Mouse (Mus musculus) limb, embryonic 13.5 days (tissue): ENCODE data around the gene Lyrm2. TPM values are rescaled to one million over a fixed set of nuclear protein-coding genes. Genes with fewer than 3 reads are reported as not detected.

Source experiments
- ATAC-seq: fragments of 200-750 bp; cut with Nextera tagmentation; 2 replicates; pipeline ENCODE4 v1.8.0; 2017; ENCODE audit warnings: low read depth, moderate number of reproducible peaks, moderate TSS enrichment; ENCODE audit not compliant: low FRiP score
- H3K27ac ChIP-seq: fragments of 300-500 bp; sonication (generic); 2 replicates; pipeline ENCODE4 v1.5.1; 2015; ENCODE audit warnings: inconsistent platforms, mild to moderate bottlenecking, moderate library complexity
- H3K27me3 ChIP-seq: fragments of 300-500 bp; sonication (generic); 2 replicates; pipeline ENCODE4 v1.6.1; 2015; ENCODE audit warnings: mild to moderate bottlenecking, inconsistent platforms
- H3K36me3 ChIP-seq: fragments of 300-500 bp; sonication (generic); 2 replicates; pipeline ENCODE4 v1.6.1; 2015; ENCODE audit warnings: inconsistent platforms, mild to moderate bottlenecking, moderate library complexity
- H3K4me1 ChIP-seq: fragments of 300-500 bp; sonication (generic); 2 replicates; pipeline ENCODE4 v1.6.1; 2015; ENCODE audit warnings: inconsistent platforms
- H3K4me2 ChIP-seq: fragments of 300-500 bp; sonication (generic); replicated peaks from 2 replicates; pipeline ENCODE4 v1.6.1; 2015; ENCODE audit warnings: inconsistent platforms, mild to moderate bottlenecking, moderate library complexity
- H3K4me3 ChIP-seq: fragments of 300-500 bp; sonication (generic); 2 replicates; pipeline ENCODE4 v1.5.1; 2015; ENCODE audit warnings: moderate library complexity, mild to moderate bottlenecking, inconsistent platforms
- H3K9ac ChIP-seq: fragments of 300-500 bp; sonication (generic); 2 replicates; pipeline ENCODE4 v1.6.1; 2015; ENCODE audit warnings: mild to moderate bottlenecking, inconsistent platforms
- H3K9me3 ChIP-seq: fragments of 300-500 bp; sonication (generic); 2 replicates; pipeline ENCODE4 v1.6.1; 2016; ENCODE audit warnings: inconsistent platforms
- WGBS: fragments of 180-500 bp; shearing (Covaris S2); methylation state at CpG from one replicate; pipeline ENCODE4 v1.1.7; 2015; 5-methylcytosine and 5-hydroxymethylcytosine counted together
- polyA plus RNA-seq: library from polyadenylated mRNA; unstranded; fragments of >200 nt; fragmentation: Nextera tagmentation; extraction: Ambion mirVana; gene quantifications from 2 replicates; pipeline ENCODE4 v1.2.1, GENCODE M21; 2015

Gene Lyrm2
- polyA plus RNA-seq, result 135 and 142 TPM in 2 replicates

DNA sequence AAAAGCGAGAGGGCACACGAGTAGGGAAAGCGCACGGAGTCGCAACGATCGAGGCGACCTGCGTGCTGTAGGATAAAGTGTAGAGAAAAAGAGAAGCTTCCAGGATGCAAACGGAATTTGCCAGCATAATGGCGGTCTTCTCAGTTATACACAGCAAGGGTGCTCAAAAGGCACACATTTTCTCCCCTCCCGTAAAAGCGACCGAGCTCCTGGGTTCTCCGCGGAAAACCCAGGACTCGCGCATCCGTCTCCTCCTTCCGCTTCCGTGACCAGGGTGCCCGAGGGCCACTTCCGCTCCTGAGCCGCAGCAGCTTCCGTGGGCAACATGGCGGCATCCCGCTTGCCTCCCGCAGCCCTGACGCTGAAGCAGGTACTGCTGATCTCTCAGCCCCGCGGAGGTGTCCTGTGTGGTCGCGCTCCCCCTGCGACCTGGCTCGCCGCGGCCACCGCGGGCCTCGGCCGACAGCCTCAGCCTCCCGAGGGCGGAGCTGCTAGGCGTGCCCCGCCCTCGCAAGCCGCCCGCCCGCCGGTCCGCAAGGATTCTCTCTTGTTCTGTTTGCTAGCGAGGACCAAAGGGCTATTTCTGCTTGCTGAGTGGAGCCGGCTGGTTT lies at the start of gene Lyrm2:
Gene Lyrm2 (plus strand): TSS at position 288 of the 611 bp plus-strand sequence.
- no peaks in the 10 kb centered on the region for H3K27me3 ChIP-seq

DNA sequence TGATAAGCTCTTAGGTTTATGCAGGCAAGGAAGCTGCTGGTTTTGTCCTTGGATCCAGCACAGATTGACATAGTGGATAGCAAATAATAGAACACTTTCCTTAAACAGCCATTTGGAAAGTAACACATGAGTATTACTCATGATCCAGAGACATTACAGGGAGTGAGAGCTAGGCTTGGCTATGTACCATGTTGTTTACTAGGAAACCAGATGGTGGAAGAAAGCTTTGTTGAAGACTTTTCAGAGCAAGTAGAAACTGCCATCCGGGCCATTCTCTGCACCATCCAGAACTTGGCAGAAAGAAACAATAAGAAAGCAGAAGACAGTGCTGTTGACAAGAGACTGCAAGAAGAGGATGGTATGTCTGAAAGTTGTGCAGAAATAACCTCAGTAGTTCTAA lies 49.3 kb upstream of the Lyrm2 start:
- Histone ChIP-seq H3K27me3 (no peaks in the 10 kb centered on the region), H3K9ac (no peak overlapping the region), H3K36me3 (peaks cover 92% of the 10 kb centered on the region), H3K27ac (no peak overlapping the region), H3K9me3 (no peaks in the 10 kb centered on the region), H3K4me1 (no peaks in the 10 kb centered on the region), H3K4me2 (no peak overlapping the region), H3K4me3 (no peak overlapping the region)
- WGBS, result 97% methylated on average over 1 of the region's 1 CpGs
- no peak for ATAC-seq

More for the DNA sequence above, at the start of gene Lyrm2:
- Histone ChIP-seq H3K36me3 (peaks cover 15% of the 10 kb centered on the region), H3K4me3 (peak within 1 kb of the TSS; percentile 79), H3K27ac (peak within 1 kb of the TSS; percentile 99), H3K9me3 (no peaks in the 10 kb centered on the region), H3K4me2 (peak within 1 kb of the TSS; percentile 71), H3K4me1 (peaks cover 8% of the 10 kb centered on the region), H3K9ac (peak within 1 kb of the TSS; percentile 90)
- peak; percentile 92 for ATAC-seq
- 1% methylated on average over 53 of the region's 53 CpGs for WGBS

DNA sequence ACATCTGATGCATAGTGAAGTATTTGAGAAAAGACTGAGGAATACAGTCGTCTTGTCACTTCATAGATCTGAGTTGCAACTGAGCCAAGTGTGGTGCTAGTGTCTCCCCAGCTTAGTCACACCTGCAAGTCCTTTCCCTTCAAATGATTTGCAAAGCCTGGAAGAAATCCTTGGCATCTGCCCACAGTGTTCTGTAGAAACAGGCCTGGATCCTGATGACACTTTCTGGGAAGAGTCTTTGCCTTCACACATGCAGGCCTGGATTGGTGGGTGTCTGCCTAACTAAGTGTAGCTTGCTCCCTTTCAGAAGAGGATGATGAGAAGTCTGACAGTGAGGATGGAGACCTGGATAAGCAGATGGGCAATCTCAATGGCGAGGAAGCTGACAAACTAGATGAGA lies 42.6 kb upstream of the Lyrm2 start:
- ATAC-seq, result no peak

DNA sequence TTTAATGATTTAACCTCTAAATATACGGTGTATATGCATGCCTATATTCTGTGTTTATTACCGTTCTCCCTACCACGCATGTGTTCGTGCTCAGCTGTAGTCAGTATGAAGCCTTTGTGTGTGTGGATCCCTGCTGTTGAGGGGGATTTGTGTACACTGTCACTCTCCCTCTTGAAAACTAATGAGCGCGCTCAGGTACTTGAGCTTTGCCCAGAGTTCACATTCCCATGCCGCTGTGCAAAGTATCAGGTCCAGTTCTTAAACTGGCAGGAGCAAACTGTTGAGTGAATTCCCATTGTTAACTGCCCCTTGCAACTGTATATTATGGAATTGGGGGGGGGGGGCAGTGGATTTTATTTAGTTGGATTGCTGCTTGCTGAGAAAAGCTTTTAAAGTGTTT lies 32.6 kb upstream of the Lyrm2 start:
- Histone ChIP-seq H3K9me3 (no peaks in the 10 kb centered on the region), H3K27me3 (no peaks in the 10 kb centered on the region), H3K4me3 (no peak overlapping the region), H3K36me3 (peaks cover 82% of the 10 kb centered on the region), H3K9ac (no peak overlapping the region), H3K4me2 (no peak overlapping the region), H3K27ac (no peak overlapping the region), H3K4me1 (no peaks in the 10 kb centered on the region)
- WGBS, result 94% methylated on average over 7 of the region's 7 CpGs
- no peak for ATAC-seq

More for the DNA sequence above, 42.6 kb upstream of the Lyrm2 start:
- Histone ChIP-seq H3K36me3 (peaks cover 81% of the 10 kb centered on the region), H3K4me3 (no peak overlapping the region), H3K27me3 (no peaks in the 10 kb centered on the region), H3K4me2 (no peak overlapping the region), H3K27ac (no peak overlapping the region), H3K9ac (no peak overlapping the region), H3K4me1 (no peaks in the 10 kb centered on the region), H3K9me3 (no peaks in the 10 kb centered on the region)
- 89% methylated on average over 2 of the region's 2 CpGs for WGBS

DNA sequence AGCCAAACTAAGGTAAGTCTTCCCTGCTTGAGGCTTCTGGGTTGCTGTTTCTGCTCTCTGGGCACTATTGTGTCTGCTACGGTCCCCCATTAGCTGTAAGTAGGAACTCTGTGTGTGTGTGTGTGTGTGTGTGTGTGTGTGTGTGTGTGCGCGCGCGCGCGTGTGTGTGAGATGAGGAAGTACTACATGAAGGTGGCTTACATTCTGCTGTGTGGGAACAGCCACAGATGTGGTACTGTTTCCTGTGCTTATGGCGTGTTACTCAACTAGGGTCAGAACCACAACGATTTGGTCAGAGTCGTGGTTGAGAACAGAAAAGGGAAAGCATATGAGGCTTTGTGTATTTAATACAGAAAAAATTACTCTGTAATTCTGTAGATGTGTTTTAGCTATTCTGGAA lies 32.0 kb upstream of the Lyrm2 start:
- 86% methylated on average over 10 of the region's 10 CpGs for WGBS
- no peak overlapping the region for H3K27ac ChIP-seq
- no peaks in the 10 kb centered on the region for H3K27me3 ChIP-seq
- no peaks in the 10 kb centered on the region for H3K4me1 ChIP-seq
- H3K4me2 ChIP-seq, result no peak overlapping the region
- H3K9ac ChIP-seq, result no peak overlapping the region
- no peaks in the 10 kb centered on the region for H3K9me3 ChIP-seq
- H3K4me3 ChIP-seq, result no peak overlapping the region
- H3K36me3 ChIP-seq, result peaks cover 82% of the 10 kb centered on the region
- ATAC-seq, result no peak

DNA sequence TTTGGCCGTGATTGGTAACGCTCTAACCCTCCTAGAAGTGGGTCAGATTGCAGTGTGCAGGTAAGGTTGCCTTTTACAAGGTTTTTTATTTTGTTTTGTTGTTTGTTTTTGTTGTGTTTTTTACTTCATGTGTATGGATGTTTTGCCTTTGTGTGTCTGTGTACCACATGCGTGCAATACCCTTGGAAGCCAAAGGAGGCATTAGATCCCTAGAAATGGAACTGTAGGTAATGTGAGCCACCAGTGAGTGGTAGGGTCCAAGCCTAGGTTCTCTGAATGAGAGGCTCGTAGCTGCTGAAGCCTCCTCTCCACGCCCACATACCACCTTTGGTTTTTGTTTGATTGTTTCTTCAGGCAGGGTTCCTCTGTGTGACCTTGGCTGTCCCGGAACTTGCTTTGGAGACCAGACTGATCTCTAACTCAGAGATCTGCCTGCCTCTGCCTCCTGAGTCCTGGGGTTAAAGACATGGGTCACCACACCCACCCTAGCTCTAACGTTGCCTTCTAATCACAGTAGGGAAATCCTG lies 29.7 kb upstream of the Lyrm2 start:
- Histone ChIP-seq H3K4me1 (no peaks in the 10 kb centered on the region), H3K4me3 (no peak overlapping the region), H3K36me3 (peaks cover 82% of the 10 kb centered on the region), H3K9me3 (no peaks in the 10 kb centered on the region), H3K27me3 (no peaks in the 10 kb centered on the region), H3K27ac (no peak overlapping the region), H3K9ac (no peak overlapping the region), H3K4me2 (no peak overlapping the region)
- ATAC-seq, result no peak
- WGBS, result 94% methylated on average over 7 of the region's 7 CpGs

DNA sequence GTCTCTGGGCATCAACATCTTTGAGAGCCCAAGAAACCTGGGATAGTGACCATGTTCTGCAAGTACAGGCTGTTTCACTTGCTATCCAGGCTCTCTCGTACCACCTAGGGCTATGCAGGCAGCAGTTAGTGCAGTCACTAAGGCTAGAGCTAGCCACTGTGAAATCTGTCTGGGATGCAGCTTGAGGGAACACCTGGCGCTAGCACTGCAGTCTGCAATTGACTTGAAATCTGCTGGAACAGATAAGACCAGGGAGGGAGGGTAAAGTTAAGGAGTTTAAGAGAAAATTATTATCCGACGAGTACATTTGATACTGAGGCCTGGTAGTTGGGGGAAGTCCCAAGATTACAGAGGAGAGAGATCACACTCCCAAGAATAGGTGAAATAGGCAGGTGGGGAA lies 20.1 kb upstream of the Lyrm2 start:
- no peak for ATAC-seq
- Histone ChIP-seq H3K36me3 (peaks cover 28% of the 10 kb centered on the region), H3K27me3 (no peaks in the 10 kb centered on the region)

DNA sequence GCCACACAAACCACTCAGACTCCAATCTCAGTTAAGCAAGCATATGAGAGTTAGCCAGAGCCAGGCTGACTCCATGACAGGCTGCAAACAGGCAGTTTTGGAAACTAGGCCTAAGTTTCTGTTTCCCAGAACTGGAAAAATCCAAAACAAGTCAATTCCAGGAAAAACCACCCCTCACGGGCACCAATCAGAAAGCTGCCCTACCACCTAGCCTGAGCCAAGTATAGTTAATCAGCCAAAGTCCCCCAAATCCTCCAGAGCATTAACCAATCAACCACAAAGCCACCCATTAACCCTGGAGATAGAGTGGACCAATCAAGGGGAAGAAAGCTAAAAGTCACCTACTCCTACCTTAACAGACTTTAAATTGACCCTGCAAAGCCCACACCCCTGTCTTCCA lies 12.9 kb upstream of the Lyrm2 start:
- no peak overlapping the region for H3K4me3 ChIP-seq
- H3K4me1 ChIP-seq, result no peaks in the 10 kb centered on the region
- 0 out of 2 replicates have a peak, but pooled peaks cover 3% of the 10 kb centered on the region for H3K9me3 ChIP-seq
- no peak overlapping the region for H3K4me2 ChIP-seq
- ATAC-seq, result no peak
- no peak overlapping the region for H3K9ac ChIP-seq
- no peaks in the 10 kb centered on the region for H3K27me3 ChIP-seq
- no peaks in the 10 kb centered on the region for H3K36me3 ChIP-seq
- WGBS, result 86% methylated on average over 1 of the region's 1 CpGs
- H3K27ac ChIP-seq, result no peak overlapping the region

More for the DNA sequence above, 20.1 kb upstream of the Lyrm2 start:
- no peaks in the 10 kb centered on the region for H3K4me1 ChIP-seq
- H3K27ac ChIP-seq, result no peak overlapping the region
- no peak overlapping the region for H3K4me2 ChIP-seq
- WGBS, result 94% methylated on average over 4 of the region's 4 CpGs
- H3K4me3 ChIP-seq, result no peak overlapping the region
- H3K9ac ChIP-seq, result no peak overlapping the region
- H3K9me3 ChIP-seq, result no peaks in the 10 kb centered on the region

DNA sequence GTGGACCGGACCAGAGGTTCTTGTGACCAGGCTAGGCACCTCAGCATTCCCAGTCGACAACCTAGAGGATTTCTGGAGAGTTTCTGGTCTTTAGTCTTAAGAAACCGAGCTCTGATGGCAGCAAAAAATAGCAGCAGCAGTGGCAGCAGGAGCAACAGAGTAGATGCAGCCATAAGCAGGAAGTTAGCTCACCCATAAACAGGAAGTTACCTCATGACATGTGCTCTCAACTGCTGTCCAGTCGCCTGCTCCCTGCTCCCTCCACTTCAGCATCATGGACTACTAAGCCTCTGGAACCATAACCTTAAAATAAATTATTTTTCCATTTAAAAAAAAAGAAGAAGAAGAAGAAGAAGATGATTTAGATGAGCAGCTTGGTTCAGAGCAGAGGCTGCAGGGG lies 11.0 kb upstream of the Lyrm2 start:
- H3K36me3 ChIP-seq, result no peaks in the 10 kb centered on the region
- H3K9ac ChIP-seq, result no peak overlapping the region
- H3K27ac ChIP-seq, result no peak overlapping the region
- no peaks in the 10 kb centered on the region for H3K27me3 ChIP-seq
- no peak overlapping the region for H3K4me2 ChIP-seq
- no peak for ATAC-seq
- H3K9me3 ChIP-seq, result 0 out of 2 replicates have a peak, but pooled peaks cover 3% of the 10 kb centered on the region
- H3K4me3 ChIP-seq, result no peak overlapping the region
- H3K4me1 ChIP-seq, result no peaks in the 10 kb centered on the region
- WGBS, result 78% methylated on average over 4 of the region's 4 CpGs

DNA sequence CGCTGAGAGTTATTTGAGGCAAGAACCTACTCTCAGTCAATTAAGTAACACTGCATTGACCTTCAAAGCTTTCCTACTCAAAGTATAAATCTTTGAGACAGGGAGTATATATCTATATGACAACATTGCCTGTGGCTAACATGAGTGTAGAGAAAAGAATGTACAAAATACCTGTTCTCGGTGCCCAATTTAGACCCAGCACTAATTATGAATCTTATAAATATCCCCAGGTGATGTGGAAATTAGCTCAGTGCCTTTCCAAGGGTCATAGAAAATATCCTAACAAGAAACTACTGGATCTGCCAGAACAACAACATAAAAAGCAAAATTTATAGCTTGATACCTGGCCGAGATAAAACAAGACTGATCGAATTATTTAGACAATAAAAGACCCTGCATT lies 1.1 kb upstream of the Lyrm2 start:
- H3K27me3 ChIP-seq, result no peaks in the 10 kb centered on the region
- H3K4me1 ChIP-seq, result peaks cover 8% of the 10 kb centered on the region
- H3K4me3 ChIP-seq, result no peak overlapping the region
- no peaks in the 10 kb centered on the region for H3K9me3 ChIP-seq
- no peak for ATAC-seq
- WGBS, result 87% methylated on average over 4 of the region's 4 CpGs
- H3K9ac ChIP-seq, result no peak overlapping the region
- no peak overlapping the region for H3K27ac ChIP-seq
- H3K36me3 ChIP-seq, result peaks cover 15% of the 10 kb centered on the region
- H3K4me2 ChIP-seq, result no peak overlapping the region

DNA sequence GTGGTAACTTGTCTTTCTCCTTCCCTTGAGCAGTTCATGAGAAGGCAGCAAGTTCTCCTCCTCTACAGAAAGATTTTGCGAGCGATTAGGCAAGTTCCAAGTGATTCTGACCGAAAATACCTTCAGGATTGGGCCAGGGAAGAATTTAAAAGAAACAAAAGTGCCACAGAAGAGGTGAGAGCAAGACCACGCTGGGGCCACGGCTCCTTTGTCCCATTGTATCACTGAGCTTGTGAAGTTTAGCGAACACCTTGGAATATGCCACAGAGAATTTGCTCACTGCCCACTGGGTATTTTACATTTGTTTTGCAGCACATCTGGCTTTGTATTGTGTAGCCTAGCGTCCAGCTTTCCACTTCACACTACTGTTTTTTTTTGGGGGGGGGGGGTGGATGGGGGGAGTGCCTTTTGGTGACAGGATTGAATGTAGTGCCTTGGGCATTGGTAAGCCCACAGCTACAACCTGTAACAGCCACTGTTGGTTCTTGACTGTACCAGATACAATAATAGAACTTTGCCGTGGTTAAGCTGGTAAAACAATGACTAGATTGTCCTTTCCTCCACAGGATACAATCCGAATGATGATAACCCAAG lies 621 bp downstream of the Lyrm2 start:
- Histone ChIP-seq H3K27ac (peak overlapping the region; percentile 99), H3K4me1 (peaks cover 8% of the 10 kb centered on the region), H3K9me3 (no peaks in the 10 kb centered on the region), H3K36me3 (peaks cover 17% of the 10 kb centered on the region), H3K4me2 (peak overlapping the region; percentile 71), H3K4me3 (peak overlapping the region; percentile 79), H3K9ac (peak overlapping the region; percentile 90), H3K27me3 (no peaks in the 10 kb centered on the region)
- 0 out of 2 replicates have a peak, but pooled peaks have one; percentile 22 for ATAC-seq
- 10% methylated on average over 9 of the region's 9 CpGs for WGBS

DNA sequence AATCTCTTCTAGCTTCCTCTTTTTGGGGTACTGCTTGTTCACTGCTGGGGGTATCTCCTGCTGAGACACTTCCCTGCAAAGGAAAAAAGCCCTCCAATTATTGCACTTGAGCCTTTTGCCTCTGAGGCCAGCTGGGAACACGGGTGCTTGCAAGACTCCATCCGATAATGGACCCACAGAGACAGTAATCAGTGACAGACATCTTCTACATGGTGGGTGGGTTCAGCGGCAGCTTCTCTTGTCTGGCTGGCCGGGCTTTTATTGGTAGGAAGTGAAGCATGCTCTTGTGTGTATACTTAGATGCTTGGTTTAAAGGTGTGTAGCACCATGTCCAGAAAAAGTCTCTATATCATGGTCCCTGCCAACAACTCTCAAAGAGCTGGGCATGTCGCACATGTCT lies 17.4 kb downstream of the Lyrm2 start:
- Histone ChIP-seq H3K9ac (no peak overlapping the region), H3K36me3 (0 out of 2 replicates have a peak, but pooled peaks cover 3% of the 10 kb centered on the region), H3K27me3 (no peaks in the 10 kb centered on the region), H3K9me3 (no peaks in the 10 kb centered on the region), H3K4me1 (no peaks in the 10 kb centered on the region), H3K27ac (no peak overlapping the region), H3K4me2 (no peak overlapping the region), H3K4me3 (no peak overlapping the region)
- ATAC-seq, result no peak
- 66% methylated on average over 5 of the region's 5 CpGs for whole genome bisulfite sequencing
